Mouse (Mus musculus) stomach, postnatal 0 days (tissue): Measurements from ENCODE around the gene Uap1l1.

Experiments used
- CTCF ChIP-seq: IDR thresholded peaks from 2 replicates; pipeline ENCODE4 v1.5.1; 2016; ENCODE audit warnings: antibody characterized with exemption, low read depth, mild to moderate bottlenecking, moderate library complexity
- EP300 ChIP-seq: optimal IDR thresholded peaks from 2 replicates; pipeline ENCODE3; 2016; ENCODE audit warnings: antibody characterized with exemption

DNA sequence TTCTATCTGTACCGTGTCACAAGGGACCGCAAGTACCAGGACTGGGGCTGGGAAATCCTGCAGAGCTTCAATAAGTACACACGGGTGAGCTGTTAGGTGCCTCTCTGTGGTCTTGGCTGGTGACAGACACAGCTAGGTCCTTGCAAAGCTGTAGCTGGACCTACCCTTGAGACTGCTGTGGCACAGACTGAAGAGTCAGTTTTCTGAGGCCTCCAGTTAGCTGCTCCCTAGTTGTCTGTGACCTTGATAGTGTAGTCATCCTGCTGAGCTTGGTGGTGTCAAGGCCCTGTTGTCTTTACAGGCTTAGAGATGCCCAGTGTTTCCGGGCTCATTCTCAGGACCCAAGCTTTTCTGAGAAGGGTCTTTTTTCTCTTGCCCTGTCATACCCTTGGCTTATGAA is 16.0 kb downstream of the Uap1l1 start:
- TF ChIP-seq CTCF (no peak), EP300 (no peak)
